Mouse (Mus musculus): ENCODE results near the gene Slc16a12. TPM values are rescaled to one million over a fixed set of nuclear protein-coding genes. Genes with fewer than 3 reads are reported as not detected.

Gene Slc16a12
- total RNA-seq, 2 experiments from 2014 or later = 2.3 to 4.0 TPM

DNA sequence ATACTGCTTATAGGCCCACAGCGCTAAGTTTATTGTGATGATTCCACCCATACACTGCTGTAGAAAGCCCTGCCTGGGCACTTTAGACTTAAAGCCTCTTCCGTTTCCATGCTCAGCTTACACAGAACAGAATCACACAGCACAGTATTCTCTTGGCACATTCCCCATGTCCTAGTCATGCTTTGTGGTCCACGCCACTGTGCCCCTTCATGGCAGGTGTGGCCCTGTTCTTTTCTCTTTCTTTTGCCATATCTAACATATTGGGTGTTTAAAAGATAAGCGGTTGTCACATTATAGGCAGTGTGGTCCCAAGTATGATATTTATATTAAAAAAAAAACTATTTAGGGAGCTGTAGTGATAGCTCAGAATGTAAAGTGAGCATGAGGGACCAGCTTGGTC is 16.5 kb downstream of the Slc16a12 start:
- no peak for DNase-seq (ENCODE audit: low spot score in 2 of 2)

DNA sequence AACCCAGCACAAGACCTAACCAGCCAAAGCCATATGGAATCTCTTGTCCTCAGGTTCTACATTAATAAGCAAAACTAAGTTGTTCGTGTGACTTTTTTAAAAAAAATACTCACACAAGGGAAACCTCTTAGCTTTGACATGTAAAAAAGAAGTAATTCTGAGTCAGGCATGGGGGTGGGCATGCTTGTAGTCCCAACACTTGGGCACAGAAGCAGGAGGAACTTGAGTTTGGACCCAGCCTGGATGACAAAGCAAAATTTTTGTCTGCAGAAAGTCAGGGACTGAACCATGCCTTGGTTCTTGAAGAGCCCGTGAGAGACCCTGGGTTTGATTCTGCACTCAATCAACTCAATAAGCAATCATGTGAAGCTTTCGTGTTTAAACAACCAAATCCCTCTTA is 17.6 kb downstream of the Slc16a12 start:
- no peak for DNase-seq (ENCODE audit: low spot score in 2 of 2)

DNA sequence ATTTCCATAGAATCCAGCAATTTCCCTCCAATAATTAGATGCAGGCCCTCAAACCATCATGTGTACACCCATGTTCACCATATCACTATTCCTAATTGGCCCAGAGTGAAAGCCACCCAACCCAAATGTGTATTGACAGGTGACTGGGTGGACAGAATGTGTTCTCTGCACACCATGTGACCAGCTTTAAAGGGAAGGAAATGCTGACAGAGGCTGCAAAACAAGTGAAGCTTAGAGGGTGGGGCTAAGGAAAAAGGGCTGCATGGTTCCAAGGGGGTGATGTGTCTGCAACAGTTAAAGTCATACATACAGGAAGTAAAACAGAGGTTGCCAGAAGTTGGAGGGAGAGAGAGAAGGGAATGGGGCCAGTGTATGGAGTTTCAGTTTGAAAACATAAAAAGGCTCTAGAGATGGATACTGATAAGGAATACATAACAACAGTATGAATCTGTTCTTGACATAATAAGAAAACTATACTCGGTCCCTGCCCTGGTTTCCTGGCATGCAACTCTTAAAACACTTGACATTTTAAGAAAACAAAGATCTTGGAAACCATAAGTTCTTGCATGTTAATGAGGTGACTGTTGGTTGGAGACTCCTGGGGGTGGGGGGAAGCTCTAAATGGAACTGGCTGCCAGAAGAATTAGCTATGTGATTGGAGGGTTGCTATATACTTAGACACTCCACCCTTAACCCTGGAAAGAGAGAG is 20.7 kb downstream of the Slc16a12 start:
- DNase-seq (ENCODE audit: low spot score in 2 of 2) = no peak

DNA sequence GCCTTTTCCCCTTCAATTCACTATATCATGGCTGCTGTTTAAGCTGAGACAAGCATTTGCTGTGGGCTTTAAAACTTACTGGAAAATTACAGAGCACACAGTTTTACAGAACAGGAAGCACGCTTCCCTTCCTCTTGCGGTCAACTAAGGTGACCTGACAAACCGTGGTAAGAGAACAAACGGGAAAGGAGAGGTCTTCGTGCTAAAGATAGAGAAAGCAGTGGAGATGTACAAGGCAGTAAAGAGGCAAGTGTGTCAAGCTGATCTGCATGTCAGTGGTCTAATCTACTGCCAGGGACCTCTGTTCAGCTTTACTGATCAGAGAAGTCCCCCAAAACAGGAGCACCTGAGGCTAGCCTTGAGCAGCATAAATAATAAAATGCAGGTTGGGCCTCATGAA is 21.7 kb downstream of the Slc16a12 start:
- DNase-seq (ENCODE audit: low spot score in 2 of 2) = no peak

DNA sequence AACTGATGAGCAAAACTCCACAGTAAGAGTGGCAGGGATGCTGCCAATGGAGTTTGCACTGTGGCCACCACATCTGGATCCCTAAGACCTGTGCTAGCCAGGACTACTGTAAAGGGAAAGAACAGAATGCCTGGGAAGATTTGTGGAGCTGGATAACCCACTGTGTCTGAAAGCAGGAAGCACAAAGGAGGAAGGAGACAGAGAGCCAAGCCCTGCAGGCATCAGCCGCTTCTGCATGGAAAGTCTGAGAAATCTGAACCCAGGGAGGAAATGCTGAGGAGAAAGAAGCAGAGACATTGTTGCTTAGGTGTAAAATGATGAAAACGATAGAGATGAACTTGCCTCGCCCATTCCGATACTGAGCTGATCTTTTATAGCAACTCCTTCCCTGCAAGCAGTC is 22.5 kb downstream of the Slc16a12 start:
- DNase-seq (ENCODE audit: low spot score in 2 of 2) = no peak

DNA sequence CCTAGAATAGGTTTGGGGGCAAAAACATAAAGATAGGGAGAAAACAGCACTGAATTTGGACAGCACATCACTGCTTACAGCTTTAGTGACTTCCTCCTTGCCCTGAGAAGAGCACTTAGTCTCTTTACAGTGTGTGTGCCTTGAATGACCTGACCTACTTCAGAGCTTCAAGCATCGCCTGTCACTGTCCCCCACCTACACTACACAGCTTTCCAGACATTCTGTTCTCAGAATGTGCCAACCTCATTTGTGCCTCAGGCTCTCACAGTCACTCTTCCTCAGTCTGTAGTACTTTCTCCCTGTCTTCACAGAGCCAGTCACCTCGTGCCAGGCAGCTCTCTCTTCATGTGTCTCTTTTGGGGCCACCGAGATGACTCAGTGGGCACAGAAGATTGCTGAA is 24.5 kb downstream of the Slc16a12 start:
- DNase-seq (ENCODE audit: low spot score in 2 of 2) = no peak

DNA sequence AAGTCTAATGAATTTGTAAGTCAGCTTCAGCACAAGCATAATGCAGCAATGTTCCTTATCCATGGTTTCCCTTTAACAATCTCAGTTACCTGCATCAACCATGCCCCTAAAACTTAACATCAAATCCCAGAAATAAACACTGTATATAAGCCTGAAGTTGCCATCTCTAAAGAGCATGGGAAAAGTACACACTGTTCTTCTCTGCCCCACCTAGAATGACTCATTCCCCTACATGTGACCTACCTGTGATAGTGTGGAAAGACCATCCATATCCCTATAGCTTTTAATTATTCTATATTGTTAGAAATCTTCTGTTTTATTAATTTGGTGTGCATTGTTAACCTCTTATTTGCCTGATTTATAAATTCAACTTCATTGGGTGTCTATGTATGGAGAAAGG is 27.0 kb downstream of the Slc16a12 start:
- no peak for DNase-seq (ENCODE audit: low spot score in 2 of 2)

DNA sequence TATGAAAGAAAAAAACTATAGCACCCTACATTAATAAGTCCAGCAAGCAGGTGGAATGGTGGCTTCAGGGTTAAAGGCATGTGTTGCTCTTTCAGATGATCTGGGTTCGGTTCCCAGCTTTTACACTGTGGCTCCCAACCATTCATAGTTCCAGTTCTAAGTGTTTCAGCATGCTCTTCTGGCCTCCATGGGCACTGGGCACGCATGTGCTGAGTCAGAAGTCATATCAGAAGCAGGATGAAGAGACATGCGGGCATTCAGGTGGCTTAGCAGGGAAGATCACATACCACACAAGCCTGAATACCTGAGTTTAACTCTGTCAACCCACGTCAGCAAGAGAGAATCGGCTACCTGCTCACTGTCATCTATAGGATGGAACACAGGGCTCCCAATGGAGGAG is 28.1 kb downstream of the Slc16a12 start:
- no peak for DNase-seq (ENCODE audit: low spot score in 2 of 2)

DNA sequence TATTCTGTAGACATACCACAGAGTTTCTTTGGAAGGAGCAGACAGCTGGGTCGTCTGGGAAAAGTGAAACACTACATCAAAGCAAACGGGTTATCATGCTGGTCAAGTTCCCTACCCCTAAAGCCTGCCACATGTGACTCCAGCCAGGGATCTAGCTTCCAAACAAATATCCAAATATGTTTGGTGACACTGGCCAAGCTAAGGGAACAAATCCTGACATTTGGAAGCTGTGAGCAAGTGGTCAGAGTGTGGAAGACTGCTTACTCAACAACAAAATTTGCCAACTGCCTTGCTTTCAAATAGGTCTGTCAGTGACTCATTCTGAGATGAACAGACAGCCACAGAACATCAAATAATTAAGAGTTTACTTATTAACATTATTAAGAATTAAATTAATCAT is 28.6 kb downstream of the Slc16a12 start:
- no peak for DNase-seq (ENCODE audit: low spot score in 2 of 2)

DNA sequence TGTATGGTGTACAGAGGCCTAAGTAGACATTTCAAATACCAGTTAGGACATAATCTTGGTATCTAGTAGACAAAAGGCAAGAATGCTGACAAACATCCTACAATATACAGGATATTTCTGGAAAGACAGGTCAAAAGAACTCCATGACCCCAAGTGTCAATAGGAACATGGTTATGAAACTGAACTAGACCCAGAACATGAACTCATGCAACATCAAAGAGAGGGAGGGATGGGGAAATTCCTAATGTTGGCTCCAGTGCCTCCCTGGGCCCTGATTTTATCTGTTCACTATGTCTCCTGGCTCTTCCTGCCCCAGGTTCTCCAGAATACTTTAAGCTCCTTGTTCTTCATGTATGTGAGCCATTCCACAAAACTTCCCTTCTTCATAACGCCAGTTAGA is 31.2 kb downstream of the Slc16a12 start:
- DNase-seq (ENCODE audit: low spot score in 2 of 2) = no peak

DNA sequence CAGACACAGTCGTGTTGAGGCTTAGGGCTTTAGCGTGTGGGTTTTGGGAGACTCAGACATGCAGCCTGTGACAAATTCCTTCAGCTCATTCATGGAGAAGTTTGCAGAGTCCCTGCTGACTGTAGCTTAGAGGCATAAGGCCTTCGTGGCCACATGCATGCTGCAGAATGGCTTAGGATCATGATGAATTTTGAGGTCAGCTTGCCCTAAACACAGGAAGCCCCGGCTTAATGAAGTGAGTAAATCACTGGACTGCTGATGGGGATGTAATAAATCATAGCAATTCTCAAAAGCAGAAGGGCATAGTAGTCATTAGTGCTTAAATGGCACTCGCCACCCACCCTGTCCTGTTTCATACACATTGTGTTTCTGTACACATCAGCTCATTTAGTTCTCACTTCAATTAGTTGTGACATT is 32.8 kb downstream of the Slc16a12 start:
- DNase-seq (ENCODE audit: low spot score in 2 of 2) = no peak

DNA sequence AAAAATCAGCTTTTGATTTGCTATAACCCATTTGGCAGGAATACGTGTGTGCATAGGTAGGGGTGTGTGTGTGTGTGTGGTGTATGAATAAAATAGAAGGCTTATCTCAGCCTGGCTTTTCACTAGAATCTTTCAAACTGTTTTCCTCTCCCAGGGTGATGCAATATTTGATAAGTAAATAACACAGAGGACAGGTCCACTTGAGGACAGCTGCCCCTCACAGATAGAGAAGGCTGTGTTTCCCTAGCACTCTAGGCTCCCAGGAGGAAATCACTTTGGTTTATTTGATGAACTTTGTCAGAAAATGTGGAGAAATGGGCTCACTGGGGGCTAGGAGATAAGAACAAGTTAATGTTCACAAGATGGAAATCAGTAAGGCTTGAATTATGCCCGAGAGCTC is 35.0 kb downstream of the Slc16a12 start:
- no peak for DNase-seq (ENCODE audit: low spot score in 2 of 2)

DNA sequence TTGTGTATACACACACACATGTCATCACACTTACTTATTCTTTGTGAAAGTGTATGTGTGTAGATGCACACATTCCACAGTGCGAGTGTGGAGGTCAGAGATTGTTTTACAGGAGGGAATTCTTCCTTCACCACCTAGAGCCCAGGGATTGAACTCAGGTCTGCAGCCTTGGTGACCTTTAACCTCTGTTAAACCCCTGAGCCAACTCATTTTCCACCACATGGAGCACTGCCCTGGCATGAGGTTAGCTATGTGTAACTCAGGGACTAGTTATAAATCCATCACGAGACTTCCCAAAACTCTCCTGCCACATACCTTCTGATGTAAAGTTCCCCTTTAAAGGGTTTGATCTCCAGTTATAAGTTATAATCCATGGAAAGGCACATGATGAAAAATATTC is 38.9 kb downstream of the Slc16a12 start:
- no peak for DNase-seq (ENCODE audit: low spot score in 2 of 2)

DNA sequence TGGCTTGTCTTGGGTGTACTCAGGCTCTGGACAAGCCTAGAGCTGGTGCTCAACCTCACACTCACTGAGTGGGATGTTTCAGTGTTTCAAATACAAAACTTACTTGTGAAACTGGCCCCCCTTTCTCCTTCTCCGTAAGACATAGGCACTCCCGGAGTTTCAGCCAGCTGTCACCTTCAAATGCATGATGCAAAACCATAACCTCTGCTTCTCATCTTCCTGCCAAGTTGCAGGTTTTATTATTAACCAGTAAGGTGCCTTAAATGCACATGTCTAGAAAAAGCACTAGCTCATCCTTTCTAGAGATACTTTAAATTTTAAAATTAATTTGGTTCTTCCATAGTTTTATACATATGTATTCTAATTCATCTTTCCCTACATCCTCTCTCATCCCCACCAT is 39.5 kb downstream of the Slc16a12 start:
- DNase-seq (ENCODE audit: low spot score in 2 of 2) = no peak

DNA sequence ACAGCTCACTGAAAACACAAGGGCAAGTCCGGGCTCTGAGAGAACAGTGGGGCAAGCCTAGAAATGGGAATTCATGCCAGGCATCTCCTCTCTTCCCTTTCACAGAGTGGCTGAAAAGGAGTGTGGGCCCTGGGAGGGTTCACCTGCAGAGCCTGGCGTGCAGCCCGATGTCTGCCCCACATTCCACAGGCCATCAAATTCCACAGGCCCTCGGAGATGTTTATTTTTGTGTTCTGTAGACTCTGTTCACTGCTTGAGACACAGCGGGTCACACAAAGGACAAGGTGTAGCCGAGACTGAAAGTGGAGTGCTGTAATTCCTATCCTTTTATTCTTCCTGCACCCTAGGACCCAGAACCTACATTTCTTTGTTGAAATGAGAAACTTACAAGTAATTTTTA is 40.8 kb downstream of the Slc16a12 start:
- no peak for DNase-seq (ENCODE audit: low spot score in 2 of 2)

DNA sequence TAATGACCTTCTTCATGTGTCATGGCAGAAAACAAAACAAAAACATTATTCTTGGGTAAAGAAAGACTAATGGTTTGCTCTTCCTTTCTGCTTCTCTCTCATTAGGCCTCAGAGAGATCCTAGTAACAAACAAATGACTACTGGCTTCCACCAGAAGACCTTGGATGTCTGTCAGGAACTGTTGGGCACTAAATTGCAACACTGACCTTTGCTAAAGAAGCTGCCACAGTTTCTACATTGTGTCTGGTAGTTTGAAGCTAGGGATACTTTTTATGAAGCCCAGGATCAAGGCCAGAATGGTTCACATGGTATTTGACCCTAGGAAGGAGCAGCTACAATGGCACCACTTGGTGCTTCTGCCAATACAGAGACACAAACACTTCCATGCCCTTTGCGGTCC is 41.9 kb downstream of the Slc16a12 start:
- DNase-seq (ENCODE audit: low spot score in 2 of 2) = no peak

DNA sequence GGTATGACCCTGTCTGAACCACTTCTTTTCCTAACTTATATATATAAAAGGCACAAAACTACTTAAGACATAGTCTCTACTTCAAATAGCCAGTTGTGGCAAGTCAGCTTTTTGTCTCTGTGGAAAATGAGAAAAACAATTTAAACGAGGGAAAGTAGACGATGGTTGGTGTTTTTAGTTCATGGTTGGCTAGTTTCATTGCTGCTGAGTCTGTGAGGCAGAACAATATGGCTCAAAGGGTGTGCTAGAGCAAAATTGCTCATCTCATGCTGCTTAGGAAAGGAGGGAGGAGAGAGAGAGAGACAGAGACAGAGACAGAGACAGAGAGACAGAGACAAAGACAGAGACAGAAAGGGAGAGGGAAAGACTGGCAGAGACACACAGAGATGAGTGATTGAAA is 47.8 kb downstream of the Slc16a12 start:
- no peak for DNase-seq (ENCODE audit: low spot score in 2 of 2)

DNA sequence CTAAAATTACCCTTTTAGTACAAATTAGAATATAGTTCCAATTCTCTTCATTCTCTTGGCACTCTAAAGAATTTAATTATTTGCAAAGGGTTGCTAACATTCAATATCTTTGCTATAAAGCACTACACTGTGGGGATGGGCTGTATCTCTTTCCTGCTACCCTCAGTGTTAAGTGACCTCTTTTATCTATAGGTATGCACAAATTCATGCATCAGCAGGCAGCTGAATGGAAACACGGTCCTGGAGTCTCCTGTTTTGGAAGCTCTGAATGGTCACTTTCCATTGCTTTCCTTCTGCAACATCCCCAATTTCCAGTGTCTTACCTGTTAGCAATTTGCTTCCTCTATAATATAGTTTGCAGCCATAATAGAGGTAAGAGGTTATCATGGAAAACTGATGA is 48.2 kb downstream of the Slc16a12 start:
- DNase-seq (ENCODE audit: low spot score in 2 of 2) = no peak

DNA sequence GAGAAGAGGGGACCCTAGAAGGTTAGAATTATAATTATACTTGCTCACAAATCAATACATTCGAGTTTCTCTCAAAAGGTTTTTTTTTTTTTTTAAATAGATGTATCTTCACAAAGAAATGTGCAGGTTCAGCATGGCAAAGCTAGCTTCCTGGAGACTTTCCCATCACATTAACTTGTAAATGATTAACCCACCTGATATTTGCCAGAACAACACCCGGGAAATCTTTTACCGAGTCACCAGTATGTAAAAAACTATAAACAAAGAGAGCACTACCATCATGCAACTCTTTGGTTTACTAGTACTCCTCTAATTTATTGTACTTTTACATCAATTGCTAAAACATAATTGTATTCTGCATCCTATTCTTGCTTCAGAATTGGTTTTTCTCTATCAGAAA is 48.7 kb downstream of the Slc16a12 start:
- no peak for DNase-seq (ENCODE audit: low spot score in 2 of 2)

DNA sequence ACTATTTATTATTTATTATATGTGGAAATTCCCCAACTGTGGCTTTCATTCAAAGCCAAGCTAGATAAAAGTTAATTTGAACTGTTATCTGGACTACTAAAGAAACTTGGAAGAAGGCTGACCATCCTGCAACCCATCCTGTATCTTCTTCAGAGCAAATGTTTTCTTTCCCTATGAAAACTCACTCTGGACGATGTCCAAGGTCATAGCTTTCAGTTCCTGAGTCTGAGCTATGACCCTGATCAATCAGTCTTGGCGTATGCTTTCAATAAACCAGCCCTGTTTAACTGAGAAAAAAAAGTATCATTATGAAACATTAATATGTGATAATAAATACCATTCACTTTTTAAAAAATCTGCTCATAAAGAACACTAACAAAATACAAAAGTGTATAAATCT is 49.6 kb downstream of the Slc16a12 start:
- DNase-seq (ENCODE audit: low spot score in 2 of 2) = no peak

DNA sequence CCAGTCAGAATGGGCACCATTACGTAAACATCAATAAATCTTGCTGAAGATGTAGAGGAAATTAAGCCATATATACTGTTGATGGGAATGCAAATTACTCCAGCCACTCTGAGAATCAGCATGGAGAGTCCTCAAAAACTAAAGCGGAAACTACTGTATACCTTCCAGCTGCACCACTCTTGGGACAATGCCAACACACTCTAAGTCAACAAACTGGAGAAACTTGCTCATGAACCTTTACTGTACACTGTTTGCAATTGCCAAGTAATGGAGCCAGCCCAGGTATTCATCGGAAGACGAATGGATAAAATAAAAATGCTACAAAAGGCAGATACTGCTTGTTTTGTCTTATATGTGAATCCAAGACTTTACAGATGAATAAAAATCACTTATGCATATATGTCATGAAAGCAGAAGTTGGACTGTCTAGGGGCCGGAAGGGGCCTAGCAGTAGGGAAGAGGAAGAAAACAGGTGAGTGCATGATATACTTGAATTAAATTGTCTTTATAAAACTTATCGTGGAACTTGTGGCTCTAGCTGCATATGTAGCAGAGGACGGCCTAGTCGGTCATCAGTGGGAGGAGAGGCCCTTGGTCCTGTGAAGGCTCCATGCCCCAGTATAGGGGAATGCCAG is 50.6 kb downstream of the Slc16a12 start:
- DNase-seq (ENCODE audit: low spot score in 2 of 2) = no peak

DNA sequence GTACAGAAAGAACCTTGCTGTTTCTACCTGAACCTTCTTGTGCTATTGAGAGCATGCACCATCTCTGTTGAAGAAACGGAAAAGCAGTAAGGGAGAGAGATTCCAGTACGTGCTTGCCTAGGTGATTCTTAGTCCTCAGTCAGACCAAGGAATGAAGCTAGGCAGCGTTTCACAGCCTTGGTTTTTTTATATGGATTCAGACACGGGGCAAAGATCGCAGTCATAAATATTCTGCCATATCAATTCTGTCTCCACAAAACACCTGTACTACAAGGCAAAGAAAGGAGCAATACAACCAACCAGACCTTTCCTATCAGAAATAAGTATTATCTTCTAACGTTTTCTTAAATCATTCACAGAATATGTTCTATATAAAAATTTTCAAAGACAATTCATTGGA is 55.7 kb downstream of the Slc16a12 start:
- no peak for DNase-seq (ENCODE audit: low spot score in 2 of 2)

DNA sequence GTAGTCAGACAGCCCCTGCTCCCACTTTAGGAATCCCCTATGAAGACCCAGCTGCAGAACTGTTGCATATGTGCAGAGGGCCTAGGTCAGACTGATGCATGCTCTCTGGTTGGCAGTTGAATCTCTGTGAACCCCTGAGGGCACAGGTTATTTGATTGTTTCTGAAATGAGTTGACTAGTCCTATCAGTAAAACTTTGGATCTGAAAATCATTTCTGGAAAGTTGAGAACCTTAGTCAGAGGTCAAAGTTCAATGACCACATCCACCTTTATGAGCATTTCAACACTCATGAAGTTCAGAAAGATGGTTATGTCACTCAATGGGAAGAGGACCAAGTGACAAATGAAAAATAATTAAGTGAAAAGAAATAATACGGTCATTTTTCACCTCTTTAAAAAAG is 61.6 kb downstream of the Slc16a12 start:
- DNase-seq (ENCODE audit: low spot score in 2 of 2) = no peak

Data from left cerebral cortex, adult 18-20 months (tissue).